Mouse (Mus musculus): ENCODE measurements around the gene Fam120b. TPM values are rescaled to one million over a fixed set of nuclear protein-coding genes. Genes with fewer than 3 reads are reported as not detected.

Gene Fam120b
- polyA plus RNA-seq, 1 experiment from 2014 or later: 44.5 TPM

Other genes with a start within 250 kb of the Fam120b start
- gene Dll1, start 19.3 kb upstream of the Fam120b start, polyA plus RNA-seq (2015; fragmentation: Nextera tagmentation; extraction: Ambion mirVana): 11.7 and 14.1 TPM in 2 replicates
- 247 and 250 TPM in 2 replicates for gene Psmb1, start 103.5 kb downstream of the Fam120b start, polyA plus RNA-seq (2015; fragmentation: Nextera tagmentation; extraction: Ambion mirVana)
- gene Tbp, start 103.7 kb downstream of the Fam120b start, polyA plus RNA-seq (2015; fragmentation: Nextera tagmentation; extraction: Ambion mirVana): 48.8 and 51.7 TPM in 2 replicates
- gene Pdcd2, start 131.1 kb downstream of the Fam120b start, polyA plus RNA-seq (2015; fragmentation: Nextera tagmentation; extraction: Ambion mirVana): 63.4 and 66.6 TPM in 2 replicates
- 1.8 and 2.3 TPM in 2 replicates for gene Prdm9, start 168.2 kb downstream of the Fam120b start, polyA plus RNA-seq (2015; fragmentation: Nextera tagmentation; extraction: Ambion mirVana)

Measured in neural tube, embryonic 15.5 days (tissue).